Mouse (Mus musculus) urinary bladder, postnatal 25 days (tissue): Measurements from ENCODE around the gene Nr5a1.

Source experiments
- DNase-seq: peaks from one replicate; pipeline ENCODE4 v3.0.0; 2022; ENCODE audit warnings: low spot score

The Nr5a1 gene

GRCm38 (mm10) chr2:38704336-38704735 lies 10.0 kb downstream of the Nr5a1 start:
- no peak for DNase-seq

- no peak for DNase-seq
Observed at GRCm38 (mm10) chr2:38700177-38700576, 14.2 kb downstream of the Nr5a1 start.

- DNase-seq: no peak
Observed at GRCm38 (mm10) chr2:38698623-38699022, 15.7 kb downstream of the Nr5a1 start.

- no peak for DNase-seq
Observed at GRCm38 (mm10) chr2:38697128-38698120, 16.9 kb downstream of the Nr5a1 start.

GRCm38 (mm10) chr2:38695770-38696169 lies 18.6 kb downstream of the Nr5a1 start:
- DNase-seq: no peak

GRCm38 (mm10) chr2:38691542-38691941 lies 22.8 kb downstream of the Nr5a1 start:
- peak; percentile 43 for DNase-seq

- DNase-seq: no peak
Observed at GRCm38 (mm10) chr2:38689881-38690280, 24.5 kb downstream of the Nr5a1 start.

- peak; percentile 12 for DNase-seq
Observed at GRCm38 (mm10) chr2:38688791-38689520, 25.4 kb downstream of the Nr5a1 start.

- no peak for DNase-seq
Observed at GRCm38 (mm10) chr2:38685746-38686145, 28.6 kb downstream of the Nr5a1 start.

- no peak for DNase-seq
Observed at GRCm38 (mm10) chr2:38683083-38683482, 31.3 kb downstream of the Nr5a1 start.

GRCm38 (mm10) chr2:38682209-38682608 lies 32.1 kb downstream of the Nr5a1 start:
- no peak for DNase-seq

- no peak for DNase-seq
Observed at GRCm38 (mm10) chr2:38678947-38679346, 35.4 kb downstream of the Nr5a1 start.

GRCm38 (mm10) chr2:38675366-38675969 lies 38.9 kb downstream of the Nr5a1 start:
- DNase-seq: no peak

GRCm38 (mm10) chr2:38672496-38672895 lies 41.8 kb downstream of the Nr5a1 start:
- DNase-seq: no peak

GRCm38 (mm10) chr2:38668802-38669580 lies 45.4 kb downstream of the Nr5a1 start:
- no peak for DNase-seq

GRCm38 (mm10) chr2:38661398-38661797 lies 52.9 kb downstream of the Nr5a1 start:
- DNase-seq: no peak

GRCm38 (mm10) chr2:38658338-38658836 lies 56.0 kb downstream of the Nr5a1 start:
- DNase-seq: peak; percentile 70

GRCm38 (mm10) chr2:38653694-38654093 lies 60.6 kb downstream of the Nr5a1 start:
- no peak for DNase-seq

- DNase-seq: no peak
Observed at GRCm38 (mm10) chr2:38653293-38653619, 61.1 kb downstream of the Nr5a1 start.

- DNase-seq: no peak
Observed at GRCm38 (mm10) chr2:38652565-38653292, 61.6 kb downstream of the Nr5a1 start.

- no peak for DNase-seq
Observed at GRCm38 (mm10) chr2:38652098-38652497, 62.2 kb downstream of the Nr5a1 start.
